Mouse (Mus musculus): ENCODE results near the gene Tubd1.

The Tubd1 gene

GRCm38 (mm10) chr11:86584898-86585597 lies 40.3 kb downstream of the Tubd1 start:
- no peak for DNase-seq

GRCm38 (mm10) chr11:86585598-86585984 lies 40.8 kb downstream of the Tubd1 start:
- no peak for DNase-seq

GRCm38 (mm10) chr11:86586177-86586867 lies 41.5 kb downstream of the Tubd1 start:
- peak in 1 of 2 experiments; percentile 55 for DNase-seq

DNA sequence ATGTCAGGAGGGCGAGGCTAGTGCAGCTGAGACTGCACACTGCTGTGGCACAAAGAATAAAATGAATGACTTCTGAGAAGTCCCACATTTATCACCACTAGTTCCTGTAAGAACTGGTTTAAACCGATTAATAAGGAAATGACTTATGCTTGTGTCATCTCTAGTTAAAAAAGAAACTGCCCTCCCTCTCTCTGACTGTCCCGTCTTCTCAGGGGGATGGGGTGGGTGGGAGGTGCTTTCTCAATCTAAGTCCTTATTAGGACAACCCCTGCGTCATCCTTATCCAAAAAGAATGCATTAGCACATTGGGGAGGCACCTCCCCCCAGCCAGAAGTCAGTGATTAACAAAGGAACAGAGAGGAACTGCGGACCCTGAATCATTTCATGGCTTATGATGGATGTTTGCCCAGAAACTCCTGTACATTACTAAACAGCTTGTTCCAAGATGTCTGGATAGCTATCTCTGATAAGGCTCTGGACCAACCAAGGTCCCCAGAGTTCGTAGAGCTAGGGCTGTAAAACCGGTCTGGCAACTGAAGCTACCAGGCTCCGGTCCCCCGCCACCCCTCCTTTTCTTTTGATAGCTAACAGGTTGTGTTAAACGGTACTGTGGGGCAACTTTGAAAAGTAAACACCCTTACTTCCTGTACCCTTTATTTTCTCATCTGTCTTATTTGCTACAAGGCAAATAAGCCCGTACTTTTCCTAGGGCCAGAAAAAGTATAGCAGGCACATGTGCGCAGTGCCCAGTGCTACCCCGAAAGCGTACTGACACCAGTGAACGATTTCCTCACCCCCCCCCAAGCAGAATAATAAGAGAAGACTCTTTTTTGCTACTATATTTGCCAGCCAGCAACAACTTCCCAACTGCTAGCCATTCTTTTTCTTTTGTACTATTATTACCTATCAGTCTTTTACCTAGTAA lies 42.3 kb downstream of the Tubd1 start:
- peak in 1 of 2 experiments; percentile 56 for DNase-seq

GRCm38 (mm10) chr11:86587830-86588229 lies 43.0 kb downstream of the Tubd1 start:
- no peak for DNase-seq

GRCm38 (mm10) chr11:86588583-86589298 lies 44.0 kb downstream of the Tubd1 start:
- DNase-seq: no peak

DNA sequence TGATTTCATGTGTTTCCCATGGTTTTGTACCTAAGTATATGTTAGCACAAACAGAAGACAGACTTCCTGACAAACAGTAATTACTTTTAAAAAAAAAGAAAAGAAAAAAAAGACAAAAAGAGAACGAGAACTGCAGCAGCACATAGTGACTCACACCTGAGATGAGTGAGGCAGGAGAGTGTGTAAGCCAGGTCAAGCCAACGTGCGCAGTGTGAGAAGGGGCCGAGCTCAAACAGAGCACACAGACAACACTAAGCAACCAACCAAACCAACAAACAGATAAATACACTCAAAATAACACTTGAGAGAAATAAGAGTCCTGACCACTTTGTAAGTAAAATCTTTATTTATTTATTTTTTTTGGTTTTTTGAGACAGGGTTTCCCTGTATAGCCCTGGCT lies 45.3 kb downstream of the Tubd1 start:
- no peak for DNase-seq

DNA sequence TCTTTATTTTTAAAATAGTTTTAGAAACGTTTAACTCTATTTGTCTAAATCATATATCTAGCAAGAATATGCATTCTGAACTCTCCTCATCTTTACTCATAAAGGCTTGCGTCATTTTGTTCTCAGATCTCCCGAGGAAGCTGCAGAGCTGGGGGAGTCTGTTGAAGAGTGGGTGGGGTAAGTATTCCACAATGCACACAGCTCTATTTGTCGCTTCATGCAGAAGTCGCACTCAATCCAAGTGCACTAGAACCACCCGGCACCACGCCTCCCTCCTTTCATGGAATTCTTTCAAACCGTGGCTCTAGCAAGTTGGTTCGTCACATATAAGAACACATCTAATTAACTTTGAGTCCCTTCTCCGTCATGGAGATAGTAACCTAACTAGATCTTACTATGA lies 45.8 kb downstream of the Tubd1 start:
- DNase-seq: no peak

DNA sequence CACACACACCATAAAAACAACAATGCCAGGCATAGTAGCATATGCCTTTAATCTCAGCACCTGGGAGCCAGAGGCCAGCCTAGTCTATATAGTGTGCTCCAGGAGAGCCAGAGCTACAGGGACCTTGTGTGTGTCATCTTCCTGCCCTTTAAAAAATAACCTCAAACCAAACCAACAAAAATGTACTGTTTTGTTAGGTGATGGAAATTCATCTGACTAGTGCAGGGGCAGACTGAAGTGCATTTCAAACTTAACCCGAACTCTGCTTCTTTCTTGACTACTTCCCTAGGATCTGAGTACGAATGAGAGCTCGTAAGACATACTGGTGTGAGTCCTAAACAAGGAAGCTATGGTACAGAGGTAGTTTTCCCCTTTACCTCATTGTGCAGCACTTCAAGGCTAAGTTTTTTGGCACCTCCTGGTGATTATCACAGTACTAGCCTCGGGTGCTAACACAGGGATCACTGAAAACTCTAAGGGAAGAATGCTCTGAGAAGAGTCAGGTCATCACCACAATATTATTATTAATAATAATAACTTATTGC lies 46.6 kb downstream of the Tubd1 start:
- no peak for DNase-seq

- DNase-seq: no peak
Observed at GRCm38 (mm10) chr11:86591931-86592616, 47.3 kb downstream of the Tubd1 start.

GRCm38 (mm10) chr11:86592993-86593392 lies 48.2 kb downstream of the Tubd1 start:
- no peak for DNase-seq

DNA sequence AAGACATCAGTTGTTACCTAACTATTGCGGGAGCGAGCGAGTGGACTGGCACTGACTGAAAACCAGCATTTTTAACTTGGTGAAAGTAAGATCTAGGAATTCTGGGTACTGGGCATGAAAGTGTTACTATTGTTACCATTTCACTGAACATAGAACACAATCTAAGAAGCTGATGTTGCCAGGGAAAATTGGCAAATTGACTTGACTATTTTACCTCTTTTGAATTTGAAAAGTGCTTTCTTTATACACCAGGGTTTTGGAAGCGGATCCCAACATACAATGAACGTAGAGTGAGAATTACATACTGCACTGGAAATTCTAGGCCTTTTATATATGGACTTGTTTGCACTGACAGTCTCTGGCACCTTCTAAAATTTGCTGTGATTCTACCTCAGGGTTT lies 48.7 kb downstream of the Tubd1 start:
- DNase-seq: no peak

- no peak for DNase-seq
Observed at GRCm38 (mm10) chr11:86594188-86594876, 49.5 kb downstream of the Tubd1 start.

GRCm38 (mm10) chr11:86595366-86595765 lies 50.6 kb downstream of the Tubd1 start:
- DNase-seq: no peak

- no peak for DNase-seq
Observed at GRCm38 (mm10) chr11:86596187-86596960, 51.6 kb downstream of the Tubd1 start.

DNA sequence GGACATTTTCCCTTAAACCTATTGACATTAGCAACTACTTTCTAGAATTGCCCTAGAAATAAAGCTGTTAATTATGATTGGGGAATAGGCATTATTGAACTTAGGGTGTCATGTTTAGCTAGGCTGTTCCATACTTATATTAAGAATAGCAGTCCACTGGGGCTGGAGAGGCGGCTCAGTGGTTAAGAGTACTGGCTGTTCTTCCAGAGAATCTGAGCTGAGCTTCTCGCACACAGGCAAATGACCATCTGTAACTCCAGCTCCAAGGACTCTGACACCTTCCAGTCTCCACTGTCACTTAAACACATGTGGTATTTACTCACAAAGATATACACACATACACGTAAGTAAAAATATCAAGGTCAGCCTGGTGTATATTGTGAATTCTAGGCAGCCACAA lies 52.2 kb downstream of the Tubd1 start:
- DNase-seq: no peak

GRCm38 (mm10) chr11:86598154-86598553 lies 53.4 kb downstream of the Tubd1 start:
- DNase-seq: no peak

DNA sequence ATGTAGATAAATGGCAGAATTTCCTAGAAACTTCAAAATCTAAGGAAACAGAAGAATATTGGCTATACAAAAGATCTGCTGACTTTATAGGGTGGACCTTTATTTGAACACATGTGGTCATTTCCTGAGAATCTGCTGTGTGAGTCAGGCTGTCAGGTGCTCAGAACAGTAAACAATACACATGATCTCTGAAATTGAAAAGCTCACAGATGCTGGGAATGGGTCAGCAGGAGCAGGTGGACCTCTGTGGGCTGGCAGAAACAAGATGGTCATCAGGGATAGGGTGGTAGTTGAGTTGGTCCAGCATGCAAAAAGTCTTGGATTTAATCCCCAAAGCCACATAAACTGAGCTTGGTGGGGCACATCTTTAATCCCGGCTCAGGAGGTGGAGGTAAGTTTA lies 53.8 kb downstream of the Tubd1 start:
- no peak for DNase-seq

DNA sequence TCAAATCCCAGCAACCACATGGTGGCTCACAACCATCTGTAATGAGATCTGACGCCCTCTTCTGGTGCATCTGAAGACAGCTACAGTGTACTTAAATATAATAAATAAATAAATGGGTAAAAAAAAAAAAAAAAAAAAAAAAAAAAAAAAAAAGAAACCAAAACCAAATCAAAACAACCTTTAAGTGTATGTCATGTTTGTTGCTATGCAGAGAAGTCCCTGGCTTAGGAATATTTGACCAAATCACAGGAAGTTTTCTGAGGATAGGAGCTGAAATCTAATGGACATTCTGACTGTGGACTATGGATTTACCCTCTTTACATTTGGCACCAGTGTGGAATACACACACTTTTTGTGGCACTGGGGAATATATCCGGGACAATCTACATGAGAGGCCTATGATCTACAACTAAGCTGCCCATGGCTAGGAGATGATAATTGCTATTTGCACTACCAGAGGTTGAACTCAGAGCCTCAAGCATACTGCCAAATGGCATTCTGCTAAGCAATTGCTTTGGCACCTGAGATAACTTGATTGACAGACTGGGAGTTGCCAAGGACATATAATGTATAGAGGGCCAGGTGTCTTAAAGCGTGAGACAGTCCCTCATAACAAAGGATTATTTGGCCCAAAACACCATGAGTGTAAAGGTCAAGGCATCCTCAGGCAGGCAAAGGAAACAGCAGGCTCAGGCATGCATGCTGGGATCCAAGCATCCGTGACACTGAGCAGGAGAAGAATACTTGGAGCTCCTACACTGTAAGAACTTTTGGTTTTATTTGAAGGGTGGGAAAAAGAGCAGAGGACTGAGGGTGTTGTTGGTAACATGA lies 54.8 kb downstream of the Tubd1 start:
- DNase-seq: no peak

GRCm38 (mm10) chr11:86600209-86600557 lies 55.4 kb downstream of the Tubd1 start:
- no peak for DNase-seq
